Mouse (Mus musculus) adrenal gland, postnatal 14 days (tissue): Measurements from ENCODE around the gene Cbx5. TPM values are rescaled to one million over a fixed set of nuclear protein-coding genes. Genes with fewer than 3 reads are reported as not detected.
A peak's percentile ranks its signal among the peaks of the same experiment; 100 is the strongest.
"Not testable (repeated sequence)": the region's sequence is repeated elsewhere in the genome, so short reads cannot be mapped to it uniquely, and the experiment has no call there.

Source experiments
- DNase-seq: peaks from one replicate; pipeline ENCODE4 v3.0.0; 2021; ENCODE audit warnings: mixed read lengths
- long read RNA-seq, 2 experiments: library from polyadenylated mRNA; stranded (forward); transcript quantifications; one replicate each; pipeline ENCODE4 v2.0.0; 2021
- total RNA-seq: library from RNA; stranded (reverse); gene quantifications from 2 replicates; pipeline ENCODE4 v1.2.3, GENCODE M21; 2021

The Cbx5 gene
- total RNA-seq, result 73.0 and 73.8 TPM in 2 replicates
- long read RNA-seq, experiment 1, full-length matches to known transcripts, result 10 of 31 reads
- long read RNA-seq, experiment 1, partial matches to known transcripts, result 3 of 31 reads
- long read RNA-seq, experiment 1, other reads (novel, unspliced or antisense), result 18 of 31 reads
- long read RNA-seq, experiment 2, full-length matches to known transcripts, result 9 of 28 reads
- long read RNA-seq, experiment 2, partial matches to known transcripts, result 5 of 28 reads
- long read RNA-seq, experiment 2, other reads (novel, unspliced or antisense), result 14 of 28 reads

DNA sequence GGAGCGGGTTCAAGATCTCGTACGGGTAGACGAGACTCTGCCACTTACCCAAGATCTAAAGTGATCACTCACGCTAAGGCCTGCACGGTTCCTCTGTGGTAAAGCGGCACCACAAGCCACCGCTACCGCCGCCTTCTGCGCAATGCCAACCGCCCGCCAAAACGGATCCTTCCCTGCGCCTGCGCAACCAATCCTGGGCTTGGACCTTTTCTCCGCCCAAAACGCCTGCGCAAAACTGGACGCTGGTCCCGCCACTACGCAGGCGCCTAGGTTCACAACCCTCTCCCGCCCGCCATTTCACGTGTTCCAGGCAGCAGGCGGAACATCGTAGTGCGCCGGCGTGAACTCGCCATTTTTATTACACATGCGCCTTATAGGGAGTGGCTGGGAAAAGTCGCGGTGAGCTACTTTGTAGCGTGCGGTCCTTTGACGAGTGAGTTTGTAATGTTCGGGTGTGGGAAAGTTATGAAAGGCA, at the start of gene Cbx5:
TSS of gene Cbx5 (minus strand) at position 132 of the 475 bp plus-strand sequence.
- DNase-seq, result peak; percentile 99

DNA sequence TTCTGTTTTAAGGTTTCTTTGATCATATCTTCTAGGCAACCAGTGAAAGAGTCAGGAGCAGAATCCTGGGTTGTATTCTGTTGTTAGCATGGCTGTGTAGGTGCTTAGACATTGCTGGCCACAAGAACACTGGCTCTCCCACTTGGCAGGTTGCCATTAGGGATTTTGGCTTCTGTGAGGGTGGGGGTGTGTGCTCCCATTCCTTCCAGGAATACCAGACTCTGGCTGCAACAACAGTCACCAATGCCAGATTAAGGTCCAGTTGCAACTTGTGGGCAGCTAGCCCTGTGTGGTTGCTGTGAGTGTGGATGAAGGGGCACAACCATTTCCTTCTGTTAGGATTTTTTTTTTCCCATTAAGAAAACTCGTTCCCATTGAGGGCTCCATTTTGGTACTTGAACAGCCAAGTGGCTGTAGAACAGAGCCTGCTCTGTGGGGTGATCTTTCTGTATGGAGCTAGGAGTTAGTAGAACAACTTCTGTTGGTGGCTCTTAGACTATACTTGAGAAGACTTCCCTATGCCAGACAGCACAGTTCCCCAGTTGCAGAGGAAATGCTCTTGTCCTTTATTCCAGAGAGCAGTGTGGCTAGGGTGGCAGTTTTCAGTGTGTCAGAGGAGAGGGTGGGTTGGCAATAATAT, 46.3 kb upstream of the Cbx5 start:
- peak; percentile 70 for DNase-seq

DNA sequence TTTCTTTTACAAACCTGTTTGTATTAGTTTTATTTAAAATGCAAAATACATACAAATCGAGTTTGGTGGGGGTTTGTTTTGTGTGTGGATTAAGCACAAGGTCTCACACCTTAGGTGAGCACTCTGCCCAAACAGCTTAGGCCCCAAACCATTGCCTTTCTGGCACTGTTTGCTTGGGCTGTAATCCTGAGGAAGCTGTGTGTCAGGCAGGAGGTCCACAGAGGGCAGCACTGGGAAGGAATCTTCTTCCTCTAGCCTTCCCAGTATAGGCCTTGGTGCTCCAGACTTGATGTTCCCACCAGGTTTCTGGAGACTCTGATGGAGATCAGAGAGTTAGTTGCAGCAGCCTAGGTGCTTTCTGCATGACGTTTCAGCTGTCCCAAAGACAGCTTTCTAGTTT, 45.0 kb upstream of the Cbx5 start:
- peak; percentile 46 for DNase-seq

DNA sequence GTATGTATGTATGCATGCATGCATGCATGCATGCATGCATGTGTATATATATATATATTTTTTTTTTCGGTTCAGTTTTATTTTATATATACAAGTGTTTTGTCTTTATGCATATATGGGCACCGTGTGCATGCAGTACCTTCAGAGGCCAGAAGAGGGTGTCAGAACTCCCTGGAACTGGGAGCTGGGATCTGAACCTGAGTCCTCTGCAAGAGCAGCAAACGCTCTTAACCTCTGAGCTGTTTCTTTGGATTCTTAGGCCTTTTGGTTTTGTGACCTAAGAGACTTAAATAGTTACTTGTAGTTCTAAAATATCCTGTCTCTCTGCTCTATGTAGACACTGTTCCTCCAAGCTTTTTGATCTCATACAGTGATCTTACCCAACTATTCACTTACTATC, 44.5 kb upstream of the Cbx5 start:
- DNase-seq, result peak; percentile 70

DNA sequence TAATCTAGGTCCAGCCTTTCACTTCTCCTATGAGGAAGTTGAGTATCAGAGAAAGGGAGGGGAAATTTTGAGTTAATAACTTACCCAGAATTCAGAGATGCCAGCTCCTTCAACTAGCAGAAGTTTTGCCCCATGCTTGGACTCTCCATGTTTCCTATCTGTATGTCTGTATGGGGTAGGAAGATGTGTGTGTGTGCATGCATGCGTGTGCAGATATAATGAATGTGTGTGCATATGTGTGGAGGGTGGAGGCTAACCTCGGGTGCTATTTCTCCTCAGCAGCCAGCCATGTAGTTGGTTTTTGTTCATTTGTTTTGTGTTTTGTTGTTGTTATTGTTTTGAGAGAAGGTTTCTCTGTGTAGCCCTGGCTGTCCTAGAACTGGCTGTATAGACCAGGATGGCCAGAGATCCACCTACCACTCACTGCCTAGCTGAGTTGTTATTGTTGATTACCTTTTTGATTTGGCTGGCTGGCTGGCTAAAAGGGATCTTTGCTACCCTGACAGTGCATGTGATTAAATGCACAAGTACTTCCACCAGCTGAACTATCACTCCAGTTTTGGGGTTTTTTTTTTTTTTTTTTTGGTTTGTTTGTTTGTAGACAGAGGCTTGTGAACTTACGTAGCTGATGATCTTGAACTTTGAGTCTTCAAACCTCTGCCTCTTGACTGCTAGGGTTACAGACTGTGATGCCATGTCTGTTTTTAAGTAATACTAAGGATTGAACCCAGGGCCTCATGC, 42.0 kb upstream of the Cbx5 start:
- no peak for DNase-seq

DNA sequence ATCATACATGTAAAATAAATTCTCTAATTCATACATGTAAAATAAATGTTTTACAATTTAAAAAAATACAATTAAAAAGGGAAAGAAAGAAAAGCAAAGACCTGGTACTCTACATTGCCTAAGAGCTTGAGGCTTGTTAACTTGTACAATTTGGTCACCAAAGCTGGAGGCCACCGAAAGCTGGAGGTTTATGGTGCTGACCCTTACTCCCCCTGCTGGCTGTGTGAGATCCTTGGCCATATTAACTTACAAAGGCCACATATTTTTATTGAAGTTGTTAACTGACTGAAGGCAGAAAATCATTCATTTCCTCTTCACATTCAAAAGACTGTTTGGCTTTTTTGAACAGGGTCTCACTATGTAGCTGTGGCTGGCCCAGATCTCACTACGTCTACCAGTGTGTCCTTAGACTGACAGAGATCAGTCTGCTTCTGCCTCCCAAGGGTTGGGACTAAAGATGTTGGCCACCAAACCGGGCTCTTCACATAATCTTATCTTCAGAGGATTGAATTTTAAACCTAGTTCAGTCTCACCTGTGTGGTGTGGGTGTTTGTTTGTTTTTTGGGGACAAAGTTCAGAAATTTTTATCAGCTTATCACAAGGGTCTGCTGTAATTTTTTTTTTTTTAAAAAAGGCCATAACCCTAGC, 41.3 kb upstream of the Cbx5 start:
- DNase-seq, result peak; percentile 67

DNA sequence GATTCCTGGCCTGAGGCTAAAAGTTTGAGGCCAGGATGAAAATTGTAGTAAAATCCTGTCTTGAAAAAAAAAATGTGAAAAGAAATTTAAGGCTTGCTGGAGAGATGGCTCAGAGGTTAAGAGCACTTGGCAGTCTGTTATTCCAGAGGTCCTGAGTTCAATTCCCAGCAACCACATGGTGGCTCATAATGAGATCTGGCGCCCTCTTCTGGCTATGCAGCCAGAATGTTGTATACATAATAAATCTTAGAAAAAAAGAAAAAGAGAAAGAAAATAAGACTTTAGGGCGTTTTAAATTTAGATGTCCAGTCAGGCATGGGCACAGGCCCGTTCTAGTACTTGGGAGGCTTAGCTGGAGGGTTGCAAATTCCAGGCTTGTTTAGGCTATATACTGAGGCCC, 40.1 kb upstream of the Cbx5 start:
- peak; percentile 58 for DNase-seq

DNA sequence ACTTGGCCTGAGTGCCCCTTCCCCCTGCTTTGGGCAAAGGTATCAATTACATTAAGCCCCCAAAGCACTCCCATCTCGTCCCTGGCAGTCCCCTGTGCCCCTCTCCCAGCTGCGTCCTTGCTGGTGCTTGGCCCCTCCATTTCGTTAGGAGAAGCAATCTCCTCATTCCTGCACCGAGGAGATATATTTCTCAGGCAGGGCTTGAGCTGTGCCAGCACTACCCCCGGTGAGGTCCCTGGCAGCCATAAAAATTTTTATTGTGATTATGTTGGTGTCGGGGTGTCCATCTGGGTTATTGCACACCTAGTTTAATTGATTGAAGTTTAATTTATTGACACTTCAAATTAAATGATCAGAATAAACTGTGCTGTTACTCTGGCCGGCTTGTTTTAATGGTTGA, 38.3 kb upstream of the Cbx5 start:
- no peak for DNase-seq

DNA sequence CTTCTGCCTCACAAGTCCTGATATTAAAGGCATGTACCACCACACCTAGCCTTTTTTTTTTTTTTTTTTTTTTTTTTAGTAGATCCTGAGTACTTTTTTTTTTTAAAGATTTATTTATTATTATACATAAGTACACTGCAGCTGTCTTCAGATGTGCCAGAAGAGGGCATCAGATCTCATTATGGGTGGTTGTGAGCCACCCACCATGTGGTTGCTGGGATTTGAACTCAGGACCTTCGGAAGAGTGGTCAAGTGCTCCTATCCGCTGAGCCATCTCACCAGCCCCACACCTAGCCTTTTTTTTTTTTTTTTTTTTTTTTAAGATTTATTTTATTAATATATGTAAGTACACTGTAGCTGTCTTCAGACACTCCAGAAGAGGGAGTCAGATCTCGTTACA, 36.3 kb upstream of the Cbx5 start:
- DNase-seq, result not testable (repeated sequence)

DNA sequence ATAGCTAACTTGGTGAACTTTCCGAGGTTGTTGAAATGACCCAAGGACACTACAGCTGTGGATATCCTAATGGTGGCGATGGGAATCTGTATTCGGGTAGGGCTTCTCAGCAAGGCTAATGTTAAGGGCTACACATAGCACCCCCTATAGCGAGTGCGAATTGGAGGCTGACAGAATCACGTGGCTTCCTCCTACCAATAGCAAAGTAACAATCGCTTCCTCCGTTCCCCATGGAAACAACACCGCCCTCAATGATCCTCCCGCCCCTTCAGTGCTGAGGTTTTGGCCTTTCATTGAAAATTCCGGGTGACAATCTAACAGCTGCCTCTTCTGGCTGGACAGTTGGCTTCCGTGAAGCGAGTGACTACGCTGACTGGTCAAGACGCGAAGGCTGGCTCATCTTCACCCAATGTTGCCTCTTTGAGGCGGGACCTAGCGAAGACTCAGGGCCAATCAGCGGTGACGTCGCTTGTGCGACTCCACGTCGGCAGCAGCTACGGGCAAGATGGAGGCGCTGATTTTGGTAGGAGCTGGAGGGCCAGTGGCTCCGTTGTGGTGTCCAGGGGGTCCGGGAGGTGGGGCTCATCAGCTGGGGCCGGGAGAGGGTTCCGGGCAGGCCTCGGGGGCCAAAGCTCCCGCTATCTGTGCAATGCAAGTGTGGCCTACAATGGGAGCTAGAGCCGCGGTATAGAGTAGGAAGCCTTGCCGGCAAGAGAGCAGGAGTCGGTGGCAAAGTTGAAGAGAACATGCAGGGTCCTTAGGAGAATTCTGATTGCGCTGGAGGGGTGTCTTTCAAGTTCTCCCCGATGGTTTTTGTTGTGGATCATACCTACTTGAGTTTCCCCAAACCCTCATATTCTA, 33.0 kb upstream of the Cbx5 start, which contains the start of gene Copz1:
TSS of gene Copz1 (plus strand) at position 296 of the 861 bp plus-strand sequence.
- DNase-seq, result peak; percentile 96

DNA sequence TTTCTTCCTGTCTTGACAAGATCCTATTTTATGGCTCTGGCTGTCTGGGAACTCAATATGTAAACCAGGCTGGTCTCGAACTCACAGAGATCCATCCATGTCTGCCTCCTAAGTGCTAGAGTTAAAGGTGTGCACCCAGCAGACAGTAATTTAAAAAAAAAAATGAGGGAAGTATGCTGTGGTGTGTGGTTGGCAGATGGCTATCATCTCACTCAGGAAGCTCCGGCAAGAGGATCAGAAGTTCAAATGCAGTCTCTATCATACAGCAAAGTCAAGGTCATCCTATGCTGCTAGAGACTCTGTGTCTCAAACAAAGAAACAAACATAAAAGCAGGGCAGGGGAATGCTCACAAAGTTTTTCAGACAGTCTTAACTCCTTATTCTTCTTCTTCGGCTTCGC, 29.3 kb upstream of the Cbx5 start:
- no peak for DNase-seq

DNA sequence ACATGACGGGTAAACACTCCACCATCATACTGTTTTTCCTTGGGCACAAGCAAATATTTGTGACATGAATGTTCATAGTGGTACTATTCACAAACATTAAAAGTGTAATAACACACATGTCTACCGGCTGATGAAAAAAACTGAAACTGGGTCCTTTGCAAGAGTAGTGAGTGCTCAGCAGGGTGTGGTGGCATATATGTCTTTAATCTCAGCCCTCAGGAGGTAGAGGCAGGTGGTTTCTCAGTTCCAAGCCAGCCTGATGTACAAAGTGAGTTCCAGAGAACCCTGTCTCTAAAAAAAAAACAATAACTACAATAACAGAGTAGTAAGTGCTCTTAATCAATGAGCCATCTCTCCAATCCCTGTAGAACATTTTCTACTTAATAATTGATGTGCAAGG, 25.2 kb upstream of the Cbx5 start:
- DNase-seq, result no peak

DNA sequence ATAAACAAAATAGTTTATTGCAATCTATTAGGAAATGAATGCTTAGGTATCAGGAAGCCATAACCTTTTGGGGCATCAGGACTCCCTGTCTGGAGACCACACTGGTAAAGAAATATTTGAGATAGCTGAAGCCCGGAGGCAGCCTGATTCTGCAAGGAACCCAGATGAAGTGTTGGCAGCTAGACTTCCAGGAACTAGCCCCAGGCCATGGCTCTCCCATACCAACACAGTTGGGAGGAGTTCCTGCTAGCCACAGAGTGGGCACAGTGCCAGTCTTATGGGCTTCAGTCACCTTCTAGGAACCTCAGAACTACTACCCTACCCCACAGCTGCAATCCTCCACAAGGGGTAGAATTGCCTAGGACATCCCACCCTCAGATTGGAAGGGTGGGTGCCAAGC, 20.4 kb upstream of the Cbx5 start:
- DNase-seq, result no peak

DNA sequence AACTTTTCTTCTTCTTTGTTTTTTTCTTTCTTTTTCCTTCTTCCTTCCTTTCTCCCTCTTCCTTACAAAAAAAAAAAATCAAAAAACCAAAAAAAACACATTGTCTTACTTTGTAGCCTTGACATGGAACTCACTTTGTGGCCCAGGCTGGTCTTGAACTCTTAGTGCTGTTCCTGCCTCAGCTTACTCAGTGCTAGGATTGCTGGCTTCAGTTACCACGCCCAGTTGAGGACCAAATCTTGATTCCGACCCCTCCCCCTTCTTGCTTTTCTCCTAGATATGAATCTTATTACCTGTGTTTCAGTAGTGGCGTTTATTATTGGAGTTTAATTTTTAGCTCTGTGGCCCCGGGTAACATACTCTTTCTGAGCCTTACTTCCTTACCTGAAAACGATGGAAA, 19.5 kb upstream of the Cbx5 start:
- no peak for DNase-seq

DNA sequence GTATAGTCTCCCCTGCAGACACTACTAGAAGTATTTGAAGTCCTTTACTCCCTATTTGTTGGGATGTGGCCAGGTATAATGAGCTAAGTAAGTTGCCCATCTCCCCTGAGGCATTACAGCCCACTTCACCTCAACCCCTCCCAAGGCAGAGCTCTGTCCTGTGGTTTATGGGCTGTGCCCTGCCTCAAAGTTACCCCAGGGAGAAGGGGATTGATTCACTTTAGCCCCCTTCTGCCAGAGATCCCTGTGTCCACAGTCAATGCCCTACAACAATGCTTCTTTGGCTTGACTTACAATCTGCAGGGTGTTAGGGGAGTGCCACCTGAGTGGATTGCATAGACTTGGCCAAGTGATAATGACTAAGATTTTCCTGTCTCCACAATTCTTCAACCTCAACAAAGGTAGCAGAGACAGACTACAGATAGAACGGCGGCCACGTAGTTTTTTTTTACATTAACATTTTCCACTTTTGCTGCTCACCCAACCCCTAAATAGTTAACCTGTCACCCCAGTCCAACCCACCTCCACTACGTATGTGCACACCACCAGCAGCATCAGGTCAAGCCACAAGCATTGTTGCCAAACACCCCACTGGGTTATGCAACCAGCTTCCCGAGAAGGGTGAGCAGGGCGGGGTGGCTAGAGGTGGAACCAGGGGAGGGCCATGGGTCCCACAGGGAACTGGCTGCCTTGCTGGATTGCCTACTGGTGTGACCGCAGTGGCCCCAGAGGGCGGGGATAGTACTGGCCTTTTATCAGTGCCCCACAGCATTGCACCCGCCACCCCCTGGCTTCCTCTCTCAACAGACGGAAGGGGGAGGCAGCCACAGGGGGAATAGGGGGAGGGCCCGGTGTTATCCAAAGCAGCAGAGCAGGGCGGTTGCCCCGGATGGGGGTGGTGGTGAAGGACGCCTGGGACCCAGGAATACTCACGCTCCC, 18.4 kb upstream of the Cbx5 start, which contains the start of gene Nfe2:
TSS of gene Nfe2 (minus strand) at position 614 of the 939 bp plus-strand sequence.
- peak; percentile 88 for DNase-seq

DNA sequence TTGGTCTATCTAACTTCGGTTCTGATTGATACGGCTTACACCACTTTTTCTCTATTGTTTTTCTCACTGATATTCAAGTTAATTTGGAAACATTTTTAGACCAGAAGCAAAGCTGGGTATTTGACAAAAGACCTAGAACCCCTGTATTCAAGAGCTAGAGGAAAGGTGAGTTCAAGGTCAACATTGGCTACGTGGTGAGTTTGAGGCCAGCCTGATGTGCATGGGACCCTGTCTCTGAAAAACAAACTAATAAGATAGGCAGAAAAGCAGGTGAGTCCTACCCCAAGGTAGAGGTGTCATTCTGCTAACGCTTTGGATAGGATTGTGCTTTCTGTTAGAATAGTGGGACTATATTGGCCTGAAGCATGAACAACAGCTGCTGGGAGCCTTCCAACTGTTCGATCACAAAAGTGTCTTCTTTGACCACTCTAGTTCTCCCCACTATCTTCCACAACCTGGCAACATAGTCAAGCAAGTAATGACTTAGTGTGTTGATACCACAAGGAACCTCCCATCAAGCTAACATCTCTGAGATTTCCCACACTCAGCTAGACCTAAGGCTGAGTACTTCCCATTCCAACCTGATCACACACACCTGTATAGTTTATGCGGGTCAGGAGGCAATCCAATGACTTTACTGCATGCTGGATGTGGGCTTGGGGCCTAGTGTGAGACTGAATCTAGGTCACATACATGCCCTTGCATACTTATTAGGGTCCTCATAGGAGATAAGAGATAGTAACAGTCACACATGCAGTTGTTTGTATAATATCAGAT, 16.8 kb upstream of the Cbx5 start:
- no peak for DNase-seq

DNA sequence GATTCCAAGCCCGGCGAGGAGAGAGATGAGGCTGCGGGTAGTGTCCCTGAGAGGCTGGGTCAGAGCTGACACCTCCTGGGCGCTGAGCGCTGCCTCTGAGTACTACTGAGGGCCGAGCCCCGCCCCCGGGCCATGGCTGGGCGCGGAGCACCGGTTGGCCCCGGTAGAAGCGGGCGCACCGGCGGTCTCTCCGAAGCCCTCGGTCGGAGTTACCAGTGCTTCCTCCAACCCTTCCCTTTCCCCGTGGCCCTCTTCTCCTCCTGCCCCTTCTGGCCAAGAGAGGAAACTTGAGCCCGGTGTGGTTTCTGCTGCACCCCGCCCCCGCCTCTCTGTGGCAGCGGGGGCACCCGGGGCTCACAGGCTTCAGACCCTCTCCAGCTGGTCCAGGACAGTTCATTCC, 15.6 kb upstream of the Cbx5 start:
- DNase-seq, result peak; percentile 53

DNA sequence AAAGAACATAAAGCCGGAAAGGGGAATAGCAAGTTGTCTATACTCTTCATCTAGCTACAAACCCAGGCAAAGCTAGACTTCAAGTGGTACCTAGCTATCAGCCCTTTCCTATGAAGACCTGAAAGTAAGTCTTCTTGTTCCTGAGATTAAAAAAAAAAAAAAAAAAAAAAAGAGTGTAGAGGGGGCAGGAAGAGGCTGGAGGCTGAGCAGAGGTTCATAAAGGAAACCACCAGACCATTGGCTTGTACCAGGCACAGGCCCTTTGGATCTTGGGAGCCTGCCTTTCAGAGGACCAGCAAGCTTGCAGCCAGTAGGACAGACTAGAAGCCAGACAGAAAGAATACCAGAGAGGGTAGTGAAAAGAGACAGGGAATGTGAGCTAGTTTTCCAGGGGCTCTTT, 13.7 kb upstream of the Cbx5 start:
- DNase-seq, result no peak

DNA sequence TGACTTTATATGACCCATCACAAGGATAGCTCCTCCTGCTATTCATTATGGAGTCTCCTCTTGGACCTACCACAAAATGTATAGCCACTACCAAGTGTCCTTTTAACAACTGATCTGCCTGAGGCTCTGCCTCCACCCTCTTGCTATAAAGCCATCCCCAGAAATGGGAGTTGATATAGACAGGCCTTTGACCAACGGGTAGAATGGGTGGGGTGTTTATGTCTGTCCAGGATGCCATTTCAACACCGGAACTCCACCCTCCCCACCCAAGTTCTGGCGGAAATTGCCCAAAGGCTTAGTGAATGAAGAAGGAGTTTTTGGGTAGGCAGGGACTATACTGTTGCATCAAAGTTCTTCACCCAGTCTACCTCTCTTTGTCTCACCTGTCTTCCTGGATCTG, 13.0 kb upstream of the Cbx5 start:
- no peak for DNase-seq

DNA sequence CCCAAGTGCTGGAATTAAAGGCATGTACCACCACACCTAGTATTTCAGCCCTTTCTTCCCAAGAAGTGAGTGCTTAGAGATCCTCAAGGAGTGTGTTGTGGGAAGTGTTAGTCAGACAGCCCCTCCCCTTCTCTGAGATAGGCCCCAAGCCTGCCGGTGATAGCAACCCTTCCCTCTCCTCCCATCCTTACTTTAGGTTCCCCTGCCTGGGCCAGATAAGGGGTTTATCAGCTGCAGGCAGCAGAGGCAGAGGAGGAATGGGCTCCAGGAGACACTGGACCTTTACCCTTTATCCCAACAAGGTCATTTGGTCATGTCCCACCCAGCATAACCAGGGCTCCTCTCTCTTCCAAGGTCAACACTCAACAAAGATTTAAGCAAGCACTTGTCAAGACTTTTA, 12.0 kb upstream of the Cbx5 start:
- DNase-seq, result no peak
